ENCODE assay signal across 8 mouse cellular contexts in the genomic region with DNA sequence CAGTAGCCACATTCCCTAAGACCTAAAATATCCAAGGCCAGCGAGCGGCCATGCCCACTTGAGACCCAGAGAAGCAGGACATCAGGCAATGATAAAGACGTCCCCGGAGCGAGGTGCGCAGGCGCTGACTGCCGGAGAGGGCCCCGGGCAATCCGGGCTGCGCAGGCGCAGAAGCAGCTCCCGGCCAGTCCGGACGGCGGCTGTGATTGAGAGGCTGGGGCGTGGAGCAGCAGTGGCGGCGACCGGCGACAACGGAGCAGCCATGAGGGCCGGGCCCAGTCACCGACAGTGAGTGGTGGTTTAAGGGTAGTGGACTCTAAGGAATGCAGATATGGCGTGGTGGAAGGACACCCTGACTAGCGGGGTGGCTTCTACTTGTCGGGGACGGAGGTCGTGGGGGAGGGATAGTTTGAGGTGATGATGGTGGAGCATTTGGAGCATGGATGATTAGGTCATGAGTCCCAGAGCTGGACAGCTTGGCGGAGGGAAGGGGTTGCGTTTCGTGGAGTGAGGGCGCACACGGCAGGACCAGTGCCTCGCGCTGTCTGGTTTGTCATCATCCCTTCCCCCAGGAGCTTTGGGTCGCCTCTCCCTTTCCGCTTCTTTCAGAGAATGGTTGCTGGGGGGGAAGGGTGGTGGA. TPM values are rescaled to one million over a fixed set of nuclear protein-coding genes. Genes with fewer than 3 reads are reported as not detected.
A peak's percentile ranks its signal among the peaks of the same experiment; 100 is the strongest.
DNase-seq lines count a peak whose midpoint lies in the region; ATAC-seq and TF ChIP-seq lines count a peak whose summit lies in the region.

Gene Fam222b, plus strand, starts transcription at position 157 of the 640 bp plus-strand sequence.

- under 1% methylated on average over 38 of the region's 38 CpGs for WGBS in cerebellum, adult 2 months
- under 1% methylated on average over 38 of the region's 38 CpGs for WGBS in lung, embryonic 16.5 days

- peak within 1 kb of the TSS; percentile 84 for H3K4me2 ChIP-seq in lung, embryonic 16.5 days (ENCODE audit: low read depth, low read length)

- peak within 1 kb of the TSS; percentile 74 for H3K9ac ChIP-seq in MEL (ENCODE audit: control insufficient read depth, low read depth, low read length, poor library complexity, severe bottlenecking)
- peak within 1 kb of the TSS; percentile 86 for H3K9ac ChIP-seq in lung, embryonic 16.5 days (ENCODE audit: low read length)

- TF ChIP-seq POLR2A in MEL (IDR thresholded peaks at IDR 0.05; ENCODE audit: control insufficient read depth in 1 of 2, insufficient read depth in 1 of 2, low read depth in 1 of 2, low read length in 2 of 2, poor library complexity in 1 of 2) = peak; percentile 68 to 95; a peak in 3 of 4 replicates
- peak; percentile 81 for TF ChIP-seq POLR2A in cerebellum, adult 2 months (IDR thresholded peaks at IDR 0.05; ENCODE audit: borderline replicate concordance, insufficient read depth, low read length)

- no peak for TF ChIP-seq RAD21 in MEL (IDR thresholded peaks at IDR 0.05; ENCODE audit: low read depth, low read length)

- H3K9me3 ChIP-seq in MEL (replicated peaks; ENCODE audit: insufficient read depth, low read length) = no peaks in the 10 kb centered on the region
- no peaks in the 10 kb centered on the region for H3K9me3 ChIP-seq in lung, embryonic 16.5 days (ENCODE audit: control insufficient read depth, low read length)

- H3K4me3 ChIP-seq in MEL (ENCODE audit: control insufficient read depth in 1 of 2, insufficient read depth in 1 of 2, low read depth in 2 of 2, low read length in 2 of 2) = peak within 1 kb of the TSS; percentile 69 to 73
- peak within 1 kb of the TSS; percentile 77 for H3K4me3 ChIP-seq in cerebellum, adult 2 months (replicated peaks; ENCODE audit: insufficient read depth, low read depth, low read length)
- peak within 1 kb of the TSS; percentile 85 for H3K4me3 ChIP-seq in lung, embryonic 16.5 days (ENCODE audit: low read length)

- peaks cover 4 to 14% of the 10 kb centered on the region in 2 experiments; a peak in 3 of 4 replicates for H3K4me1 ChIP-seq in MEL (ENCODE audit: control insufficient read depth in 1 of 2, insufficient read depth in 2 of 2, low read length in 2 of 2)
- H3K4me1 ChIP-seq in cerebellum, adult 2 months (ENCODE audit: control insufficient read depth, insufficient read depth, low read length) = peaks cover 2% of the 10 kb centered on the region; the same call in 1 of the 2 replicates
- peaks cover 14% of the 10 kb centered on the region for H3K4me1 ChIP-seq in lung, embryonic 16.5 days (replicated peaks; ENCODE audit: control insufficient read depth, insufficient read depth, low read length)

- TF ChIP-seq CTCF in MEL (IDR thresholded peaks at IDR 0.05 in 2 of 3, conservative IDR thresholded peaks at IDR 0.05 in 1 of 3; ENCODE audit: control insufficient read depth in 1 of 3, insufficient read depth in 1 of 3, low read depth in 2 of 3, low read length in 3 of 3, poor library complexity in 1 of 3, severe bottlenecking in 1 of 3) = no peak
- no peak for TF ChIP-seq CTCF in cerebellum, adult 2 months (IDR thresholded peaks at IDR 0.05; ENCODE audit: borderline replicate concordance, insufficient read depth, low read depth, low read length)

- peaks cover 0 to 27% of the 10 kb centered on the region in 2 experiments; a peak in 2 of 4 replicates for H3K36me3 ChIP-seq in MEL (ENCODE audit: control insufficient read depth in 1 of 2, insufficient read depth in 2 of 2, low read length in 2 of 2)
- no peaks in the 10 kb centered on the region for H3K36me3 ChIP-seq in lung, embryonic 16.5 days (ENCODE audit: control insufficient read depth, insufficient read depth, low read length)

- no peaks in the 10 kb centered on the region for H3K79me2 ChIP-seq in MEL (ENCODE audit: control insufficient read depth, insufficient read depth, low read length, poor library complexity)

- ATAC-seq in hematopoietic stem cell, adult 5-6 weeks (replicated peaks in 1 of 2; ENCODE audit: insufficient read depth in 1 of 2, low FRiP score in 2 of 2, low TSS enrichment in 1 of 2, low read depth in 1 of 2, poor library complexity in 2 of 2, severe bottlenecking in 2 of 2) = peak; percentile 92 to 96
- ATAC-seq in lung, embryonic 16.5 days (ENCODE audit: low read depth) = peak; percentile 99

- H3K27ac ChIP-seq in MEL (ENCODE audit: control insufficient read depth, low read depth, low read length) = peak within 1 kb of the TSS; percentile 65
- H3K27ac ChIP-seq in cerebellum, adult 2 months (ENCODE audit: insufficient read depth, low read length) = peak within 1 kb of the TSS; percentile 24
- peak within 1 kb of the TSS; percentile 62 for H3K27ac ChIP-seq in lung, embryonic 16.5 days (ENCODE audit: low read length)

- DNase-seq in MEL (ENCODE audit: low read depth, low spot score) = peak; percentile 95
- DNase-seq in cerebellum, adult 2 months = peak; percentile 94
- DNase-seq in forelimb bud, embryonic 11.5 days (ENCODE audit: low read depth, low spot score) = peak; percentile 92
- DNase-seq in layer of hippocampus, adult 9-10 months (ENCODE audit: low spot score) = peak; percentile 75
- peak; percentile 84 for DNase-seq in ovary, postnatal 10 days (ENCODE audit: low spot score)
- DNase-seq in thymus, postnatal 10 days (ENCODE audit: low spot score in 2 of 2) = peak; percentile 70 to 87

- H3K27me3 ChIP-seq in MEL (ENCODE audit: control insufficient read depth in 1 of 2, insufficient read depth in 2 of 2, low read length in 2 of 2) = no peaks in the 10 kb centered on the region
- H3K27me3 ChIP-seq in cerebellum, adult 2 months (ENCODE audit: control insufficient read depth, insufficient read depth, low read length) = no peaks in the 10 kb centered on the region
- H3K27me3 ChIP-seq in lung, embryonic 16.5 days (ENCODE audit: control insufficient read depth, insufficient read depth, low read depth, low read length) = no peaks in the 10 kb centered on the region

- no peak for TF ChIP-seq EP300 in MEL (IDR thresholded peaks at IDR 0.05; ENCODE audit: low read depth in 1 of 2, low read length in 2 of 2)

TF ChIP-seq in MEL, 35 proteins besides CTCF, POLR2A, EP300 and RAD21:
- TF ChIP-seq GABPA (IDR thresholded peaks at IDR 0.05; ENCODE audit: low read depth, low read length) = no peak
- TF ChIP-seq POLR2AphosphoS2 (IDR thresholded peaks at IDR 0.05; ENCODE audit: low read length) = peak; percentile 94
- no peak for TF ChIP-seq MYB (IDR thresholded peaks at IDR 0.05; ENCODE audit: low read depth, low read length)
- peak; percentile 53; the same call in 1 of the 2 replicates for TF ChIP-seq SIN3A (IDR thresholded peaks at IDR 0.05; ENCODE audit: low read length)
- TF ChIP-seq TBP (IDR thresholded peaks at IDR 0.05; ENCODE audit: low read depth, low read length) = peak; percentile 81
- no peak for TF ChIP-seq ETS1 (IDR thresholded peaks at IDR 0.05; ENCODE audit: low read depth, low read length)
- TF ChIP-seq NRF1 (IDR thresholded peaks at IDR 0.05; ENCODE audit: insufficient read depth, low read depth, low read length, poor library complexity, severe bottlenecking) = peak; percentile 97
- no peak for TF ChIP-seq JUND (IDR thresholded peaks at IDR 0.05; ENCODE audit: low read depth, low read length)
- peak; percentile 84 for TF ChIP-seq HCFC1 (IDR thresholded peaks at IDR 0.05; ENCODE audit: low read depth, low read length)
- TF ChIP-seq NELFE (IDR thresholded peaks at IDR 0.05; ENCODE audit: low read depth, low read length) = peak; percentile 92
- TF ChIP-seq POLR2AphosphoS5 (IDR thresholded peaks at IDR 0.05; ENCODE audit: borderline replicate concordance, low read depth, low read length) = no peak
- no peak for TF ChIP-seq USF1 (IDR thresholded peaks at IDR 0.05; ENCODE audit: low read depth, low read length)
- peak; percentile 60 for TF ChIP-seq MXI1 (IDR thresholded peaks at IDR 0.05; ENCODE audit: low read depth, low read length)
- TF ChIP-seq TCF12 (IDR thresholded peaks at IDR 0.05; ENCODE audit: low read depth, low read length) = peak; percentile 66
- TF ChIP-seq MAZ (IDR thresholded peaks at IDR 0.05; ENCODE audit: low read depth, low read length) = no peak
- peak; percentile 44 for TF ChIP-seq RCOR1 (IDR thresholded peaks at IDR 0.05; ENCODE audit: low read depth, low read length)
- peak; percentile 85 for TF ChIP-seq ZMIZ1 (IDR thresholded peaks at IDR 0.05; ENCODE audit: low read depth, low read length)

RNA-seq across cellular contexts. Expression of gene Fam222b, which starts in this region (rescaled TPM):
- total RNA-seq in MEL (2012; rRNA removed) = 2.4 and 2.5 TPM in 2 replicates
- 1 to 10 TPM in 1 of 2 experiments, not detected in 1; 8.1 TPM for polyA plus RNA-seq in MEL (2012; ENCODE audit: insufficient read depth in 1 of 2, insufficient read length in 2 of 2, low read depth in 1 of 2, low replicate concordance in 2 of 2, missing spikeins in 1 of 2)
- polyA plus RNA-seq in cerebellum, adult 2 months (2012; rRNA removed) = 23.0 and 23.5 TPM in 2 replicates
- total RNA-seq in hematopoietic stem cell, adult 5-6 weeks (2017) = 3.2 and 5.6 TPM in 2 replicates
- 13.6 and 17.1 TPM in 2 replicates for polyA plus RNA-seq in lung, embryonic 16.5 days (2015; fragmentation: Nextera tagmentation; extraction: Ambion mirVana)

Comparison
In these comparisons a context has a peak if more than half of its experiments do, and no peak if none do; other contexts are left out.
1. Peak in every context shown above with its lines: DNase-seq, ATAC-seq, H3K4me3 ChIP-seq and H3K27ac ChIP-seq.